Mouse (Mus musculus): ENCODE data around the gene Erich4.

DNA sequence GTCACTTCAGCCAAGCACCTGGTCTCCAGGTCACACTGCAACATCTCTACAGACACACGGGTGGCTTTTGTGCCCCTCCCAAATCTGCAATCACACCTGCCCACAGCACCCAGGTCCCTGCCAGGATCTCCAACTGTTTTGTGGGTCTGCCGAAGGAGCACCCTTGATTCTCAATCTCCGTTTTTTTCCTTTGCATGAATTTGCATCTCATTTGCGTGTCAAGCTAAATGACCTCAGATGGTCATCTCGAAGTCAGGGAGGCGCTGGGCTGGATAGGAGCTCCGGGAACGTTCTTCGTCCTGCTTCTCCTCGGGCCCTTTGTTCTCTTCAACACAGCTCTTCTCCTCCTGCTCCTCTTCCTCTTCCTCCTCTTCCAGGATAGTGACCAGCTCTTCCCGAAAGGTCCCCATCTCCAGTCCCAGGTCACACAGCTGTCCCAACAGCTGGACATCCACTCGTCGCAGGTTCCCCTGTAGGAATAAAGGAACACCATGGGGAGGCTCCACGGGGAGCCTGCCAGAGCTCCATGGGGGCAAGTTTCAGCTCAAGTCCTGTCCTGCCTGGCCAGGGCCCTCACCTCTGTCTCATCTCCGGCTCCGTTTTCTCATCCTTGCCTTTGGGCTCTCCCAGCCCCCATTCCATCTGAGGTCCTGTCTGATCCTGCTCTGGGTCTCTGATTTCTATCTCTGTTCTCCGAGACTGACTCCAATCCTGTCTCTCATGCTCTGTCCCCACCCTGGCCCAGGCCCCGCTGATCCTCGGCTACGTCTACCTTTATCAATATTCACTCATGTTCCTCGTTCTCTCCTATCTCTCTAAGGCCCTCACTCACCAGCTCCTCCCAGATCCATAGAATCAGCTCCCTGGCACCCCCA lies 624 bp downstream of the Erich4 start:
- TF ChIP-seq CTCF (IDR thresholded peaks at IDR 0.05) (no peak), POLR2A (IDR thresholded peaks at IDR 0.05; ENCODE audit: insufficient read depth, low read depth, low read length) (no peak)

Measured in heart, adult 2 months (tissue).